Mouse (Mus musculus): ENCODE data around the gene Abcb6.

- TF ChIP-seq CTCF (IDR thresholded peaks at IDR 0.05; ENCODE audit: control insufficient read depth, insufficient read depth, insufficient read length) (no peak), MYOD1 (IDR thresholded peaks at IDR 0.05; ENCODE audit: control insufficient read depth, insufficient read length, low read depth) (no peak), USF1 (IDR thresholded peaks at IDR 0.05; ENCODE audit: low read depth) (no peak), MAX (IDR thresholded peaks at IDR 0.05) (no peak), CEBPB (IDR thresholded peaks at IDR 0.05; ENCODE audit: low read depth) (no peak), MYOG (IDR thresholded peaks at IDR 0.05; ENCODE audit: control insufficient read depth, extremely low read depth, insufficient read length) (no peak)
Observed at GRCm38 (mm10) chr1:75125418-75125817, 54.8 kb downstream of the Abcb6 start.
